Mouse (Mus musculus) thymus, adult 2 months (tissue): ENCODE data around the gene Zdhhc20.

Experiments used
- CTCF ChIP-seq: fragments of 200-500 bp; IDR thresholded peaks from 2 replicates; pipeline ENCODE4 v1.5.1; 2012; ENCODE audit warnings: mild to moderate bottlenecking, control low read depth, low read length, moderate library complexity, borderline replicate concordance; ENCODE audit not compliant: control insufficient read depth, poor library complexity, insufficient read depth; ENCODE audit errors: extremely low read depth
- POLR2A ChIP-seq: fragments of 200-500 bp; IDR thresholded peaks from 2 replicates; pipeline ENCODE4 v1.6.1; 2012; ENCODE audit warnings: mild to moderate bottlenecking, low read length, control low read depth, moderate library complexity; ENCODE audit not compliant: control insufficient read depth, poor library complexity, insufficient read depth; ENCODE audit errors: extremely low read depth

- TF ChIP-seq CTCF (no peak; the same call in 1 of the 2 replicates), POLR2A (peak; percentile 98)
Observed at GRCm38 (mm10) chr14:57825788-57826751, 64.0 kb downstream of the Zdhhc20 start, which contains the start of the genes Ska3 and Mrpl57.
